Mouse (Mus musculus): ENCODE results near the gene Dnaaf5.

DNA sequence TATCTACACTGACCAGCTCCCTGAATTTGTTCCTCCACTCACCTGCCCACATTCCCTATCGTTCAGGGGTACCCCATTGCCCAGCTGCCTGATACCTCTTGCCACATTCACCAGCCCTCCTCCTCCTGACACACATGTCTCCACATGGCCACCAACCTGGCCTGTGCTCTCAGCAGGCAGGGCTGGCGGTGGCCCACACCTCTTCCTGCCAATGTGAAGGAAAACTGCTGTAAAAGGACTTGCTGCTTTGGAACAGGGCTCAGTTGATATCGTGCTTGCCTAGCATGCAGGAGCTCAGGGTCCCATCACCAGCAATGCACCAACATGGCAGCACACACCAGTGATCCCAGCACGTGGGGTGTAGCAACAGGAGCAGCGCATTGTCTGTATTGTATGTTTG, 19.7 kb upstream of the Dnaaf5 start:
- TF ChIP-seq POLR2A (IDR thresholded peaks at IDR 0.05; ENCODE audit: borderline replicate concordance, extremely low read depth, insufficient read depth, insufficient read length, poor library complexity, severe bottlenecking): no peak
- TF ChIP-seq CTCF (IDR thresholded peaks at IDR 0.05; ENCODE audit: borderline replicate concordance, extremely low read depth, insufficient read depth, insufficient read length): no peak
